Mouse (Mus musculus): ENCODE measurements around the gene Gm49425. TPM values are rescaled to one million over a fixed set of nuclear protein-coding genes. Genes with fewer than 3 reads are reported as not detected.

The Gm49425 gene
- total and polyA plus RNA-seq, 3 experiments = not detected

DNA sequence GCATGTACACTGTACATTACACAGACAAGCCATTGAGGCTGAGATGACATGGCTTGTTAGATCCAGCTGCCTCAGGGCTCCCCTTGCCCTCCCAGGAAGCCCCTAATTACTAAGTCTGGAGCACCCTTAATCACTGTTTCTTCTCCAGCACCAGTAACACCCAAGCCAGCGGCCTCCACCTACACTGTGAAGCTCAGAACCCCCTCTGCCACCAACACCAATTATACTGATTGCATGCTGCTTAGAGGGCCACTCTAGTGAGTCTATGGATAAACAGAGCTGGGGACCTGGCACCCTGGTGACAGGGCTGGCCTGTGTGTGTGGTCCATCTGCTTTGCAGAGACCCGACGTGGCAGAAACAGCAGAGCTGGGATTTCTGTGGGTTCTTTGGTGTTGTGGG lies 27.4 kb upstream of the Gm49425 start:
- no peak for ATAC-seq (ENCODE audit: extremely low read depth, insufficient number of reproducible peaks, low FRiP score, poor library complexity, severe bottlenecking)
- TF ChIP-seq GATA1 (IDR thresholded peaks at IDR 0.05; ENCODE audit: borderline replicate concordance, low read length) = no peak
- no peak for TF ChIP-seq TAL1 (conservative IDR thresholded peaks at IDR 0.05; ENCODE audit: low read depth, low read length)
- no peak for TF ChIP-seq CTCF (IDR thresholded peaks at IDR 0.05; ENCODE audit: low read depth, low read length)
- no peak for TF ChIP-seq GATA2 (IDR thresholded peaks at IDR 0.05; ENCODE audit: borderline replicate concordance, low read depth, low read length)
- TF ChIP-seq POLR2AphosphoS5 (IDR thresholded peaks at IDR 0.05; ENCODE audit: insufficient replicate concordance, low read depth, low read length) = no peak
- no peak overlapping the region for H3K4me3 ChIP-seq (ENCODE audit: low read depth, low read length)

GRCm38 (mm10) chr15:101542543-101542942 lies 25.5 kb upstream of the Gm49425 start:
- Histone ChIP-seq H3K9me3 (replicated peaks) (peaks cover 52% of the 10 kb centered on the region), H3K36me3 (replicated peaks) (no peaks in the 10 kb centered on the region), H3K4me1 (ENCODE audit: insufficient read depth, low read depth, low read length) (no peaks in the 10 kb centered on the region), H3K27me3 (ENCODE audit: insufficient read depth, low read length) (no peaks in the 10 kb centered on the region), H3K4me3 (ENCODE audit: low read depth, low read length) (no peak overlapping the region)
- ATAC-seq (ENCODE audit: extremely low read depth, insufficient number of reproducible peaks, low FRiP score, poor library complexity, severe bottlenecking) = no peak
- no peak for DNase-seq (ENCODE audit: low spot score)
- no peak for TF ChIP-seq POLR2AphosphoS5 (IDR thresholded peaks at IDR 0.05; ENCODE audit: insufficient replicate concordance, low read depth, low read length)
- no peak for TF ChIP-seq GATA1 (IDR thresholded peaks at IDR 0.05; ENCODE audit: borderline replicate concordance, low read length)
- TF ChIP-seq CTCF (IDR thresholded peaks at IDR 0.05; ENCODE audit: low read depth, low read length) = no peak
- no peak for TF ChIP-seq GATA2 (IDR thresholded peaks at IDR 0.05; ENCODE audit: borderline replicate concordance, low read depth, low read length)
- TF ChIP-seq TAL1 (conservative IDR thresholded peaks at IDR 0.05; ENCODE audit: low read depth, low read length) = no peak

More for the DNA sequence above, 27.4 kb upstream of the Gm49425 start:
- H3K36me3 ChIP-seq (replicated peaks) = no peaks in the 10 kb centered on the region
- no peaks in the 10 kb centered on the region for H3K4me1 ChIP-seq (ENCODE audit: insufficient read depth, low read depth, low read length)
- no peaks in the 10 kb centered on the region for H3K27me3 ChIP-seq (ENCODE audit: insufficient read depth, low read length)
- peaks cover 56% of the 10 kb centered on the region for H3K9me3 ChIP-seq (replicated peaks)
- no peak for DNase-seq (ENCODE audit: low spot score)

DNA sequence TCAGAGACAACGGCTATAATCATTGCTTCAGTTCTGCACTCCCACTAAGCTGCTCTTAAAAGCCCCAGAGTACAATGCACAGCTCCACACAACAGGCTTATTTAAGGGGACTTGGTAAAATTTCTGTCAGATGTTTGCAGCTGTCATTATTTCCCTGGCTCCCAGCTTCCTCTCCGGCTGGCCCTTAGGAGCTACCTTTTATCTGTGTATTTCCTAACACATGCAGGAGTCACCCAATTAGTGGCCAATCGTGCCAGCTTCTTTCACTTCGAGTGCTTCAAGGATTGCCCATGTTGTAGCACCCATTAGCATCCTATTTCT lies 21.5 kb upstream of the Gm49425 start:
- Histone ChIP-seq H3K9me3 (replicated peaks) (peaks cover 52% of the 10 kb centered on the region), H3K27me3 (ENCODE audit: insufficient read depth, low read length) (no peaks in the 10 kb centered on the region), H3K4me3 (ENCODE audit: low read depth, low read length) (no peak overlapping the region), H3K36me3 (replicated peaks) (no peaks in the 10 kb centered on the region), H3K4me1 (ENCODE audit: insufficient read depth, low read depth, low read length) (no peaks in the 10 kb centered on the region)
- no peak for ATAC-seq (ENCODE audit: extremely low read depth, insufficient number of reproducible peaks, low FRiP score, poor library complexity, severe bottlenecking)
- TF ChIP-seq GATA1 (IDR thresholded peaks at IDR 0.05; ENCODE audit: borderline replicate concordance, low read length) = no peak
- TF ChIP-seq TAL1 (conservative IDR thresholded peaks at IDR 0.05; ENCODE audit: low read depth, low read length) = no peak
- no peak for DNase-seq (ENCODE audit: low spot score)

GRCm38 (mm10) chr15:101537864-101538579 lies 21.0 kb upstream of the Gm49425 start:
- H3K27me3 ChIP-seq (ENCODE audit: insufficient read depth, low read length) = no peaks in the 10 kb centered on the region

GRCm38 (mm10) chr15:101536054-101536850 lies 19.2 kb upstream of the Gm49425 start:
- TF ChIP-seq TAL1 (conservative IDR thresholded peaks at IDR 0.05; ENCODE audit: low read depth, low read length) (no peak), GATA2 (IDR thresholded peaks at IDR 0.05; ENCODE audit: borderline replicate concordance, low read depth, low read length) (no peak), CTCF (IDR thresholded peaks at IDR 0.05; ENCODE audit: low read depth, low read length) (no peak), GATA1 (IDR thresholded peaks at IDR 0.05; ENCODE audit: borderline replicate concordance, low read length) (no peak), POLR2AphosphoS5 (IDR thresholded peaks at IDR 0.05; ENCODE audit: insufficient replicate concordance, low read depth, low read length) (no peak)
- Histone ChIP-seq H3K36me3 (replicated peaks) (no peaks in the 10 kb centered on the region), H3K4me3 (ENCODE audit: low read depth, low read length) (no peak overlapping the region), H3K4me1 (ENCODE audit: insufficient read depth, low read depth, low read length) (no peaks in the 10 kb centered on the region), H3K27me3 (ENCODE audit: insufficient read depth, low read length) (no peaks in the 10 kb centered on the region), H3K9me3 (replicated peaks) (peaks cover 43% of the 10 kb centered on the region)
- DNase-seq (ENCODE audit: low spot score) = no peak
- ATAC-seq (ENCODE audit: extremely low read depth, insufficient number of reproducible peaks, low FRiP score, poor library complexity, severe bottlenecking) = no peak

More at GRCm38 (mm10) chr15:101537864-101538579, 21.0 kb upstream of the Gm49425 start:
- TF ChIP-seq CTCF (IDR thresholded peaks at IDR 0.05; ENCODE audit: low read depth, low read length) (no peak), TAL1 (conservative IDR thresholded peaks at IDR 0.05; ENCODE audit: low read depth, low read length) (no peak), POLR2AphosphoS5 (IDR thresholded peaks at IDR 0.05; ENCODE audit: insufficient replicate concordance, low read depth, low read length) (no peak), GATA2 (IDR thresholded peaks at IDR 0.05; ENCODE audit: borderline replicate concordance, low read depth, low read length) (no peak), GATA1 (IDR thresholded peaks at IDR 0.05; ENCODE audit: borderline replicate concordance, low read length) (no peak)
- Histone ChIP-seq H3K4me1 (ENCODE audit: insufficient read depth, low read depth, low read length) (no peaks in the 10 kb centered on the region), H3K4me3 (ENCODE audit: low read depth, low read length) (no peak overlapping the region), H3K9me3 (replicated peaks) (peaks cover 47% of the 10 kb centered on the region), H3K36me3 (replicated peaks) (no peaks in the 10 kb centered on the region)
- DNase-seq (ENCODE audit: low spot score) (no peak), ATAC-seq (ENCODE audit: extremely low read depth, insufficient number of reproducible peaks, low FRiP score, poor library complexity, severe bottlenecking) (no peak)

DNA sequence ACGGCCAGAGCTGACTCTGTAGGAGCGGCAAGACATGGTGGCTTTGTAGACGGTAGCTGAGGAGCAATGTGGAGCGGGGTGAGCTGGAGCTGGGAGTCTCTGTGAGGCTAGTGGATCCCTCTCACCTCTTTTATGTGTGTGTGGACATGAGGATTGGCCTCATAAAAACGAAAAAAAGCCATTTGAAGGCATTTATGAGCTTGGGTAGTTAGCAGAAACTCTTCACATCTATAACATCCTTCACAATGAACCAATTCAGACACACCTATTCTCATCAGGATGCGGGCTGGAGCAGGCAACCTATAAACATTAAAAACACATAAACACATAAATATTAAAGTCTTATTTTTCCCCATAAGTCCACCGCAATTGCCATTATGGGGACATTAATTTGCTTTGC lies 15.7 kb upstream of the Gm49425 start, which contains the start of gene Krt84:
Gene Krt84 (minus strand): TSS at position 101 of the 400 bp plus-strand sequence.
- Histone ChIP-seq H3K4me3 (ENCODE audit: low read depth, low read length) (no peak within 1 kb of the TSS), H3K9me3 (replicated peaks) (peaks cover 48% of the 10 kb centered on the region), H3K36me3 (replicated peaks) (no peaks in the 10 kb centered on the region), H3K4me1 (ENCODE audit: insufficient read depth, low read depth, low read length) (no peaks in the 10 kb centered on the region), H3K27me3 (ENCODE audit: insufficient read depth, low read length) (no peaks in the 10 kb centered on the region; the same call in 1 of the 2 replicates)
- TF ChIP-seq GATA2 (IDR thresholded peaks at IDR 0.05; ENCODE audit: borderline replicate concordance, low read depth, low read length) = no peak
- TF ChIP-seq CTCF (IDR thresholded peaks at IDR 0.05; ENCODE audit: low read depth, low read length) = no peak
- TF ChIP-seq TAL1 (conservative IDR thresholded peaks at IDR 0.05; ENCODE audit: low read depth, low read length) = no peak
- TF ChIP-seq POLR2AphosphoS5 (IDR thresholded peaks at IDR 0.05; ENCODE audit: insufficient replicate concordance, low read depth, low read length) = no peak
- TF ChIP-seq GATA1 (IDR thresholded peaks at IDR 0.05; ENCODE audit: borderline replicate concordance, low read length) = no peak
- DNase-seq (ENCODE audit: low spot score) (no peak), ATAC-seq (ENCODE audit: extremely low read depth, insufficient number of reproducible peaks, low FRiP score, poor library complexity, severe bottlenecking) (no peak)
